In the genomic region with DNA sequence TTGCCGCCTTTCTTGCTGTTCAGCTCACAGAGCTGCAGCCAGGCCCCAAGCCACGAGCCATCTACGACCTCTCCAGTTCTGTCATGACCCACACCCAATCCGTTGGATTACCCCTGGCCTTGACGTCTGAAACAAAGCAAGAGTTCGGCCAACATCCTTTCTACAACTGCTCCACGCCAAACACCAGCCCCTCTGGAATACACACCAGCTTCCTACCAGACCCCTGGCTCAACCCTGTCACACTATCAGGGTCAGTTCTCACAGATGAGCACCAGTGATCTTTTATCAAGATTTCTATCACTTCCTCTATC, we compare ENCODE assay signal across 10 mouse cellular contexts. TPM values are rescaled to one million over a fixed set of nuclear protein-coding genes. Genes with fewer than 3 reads are reported as not detected.
DNase-seq lines count a peak whose midpoint lies in the region; ATAC-seq and TF ChIP-seq lines count a peak whose summit lies in the region.
"Had no signal": no experiment of that assay in that cellular context is flagged by ENCODE, and none has a peak within 500 bp of the region (broad histone marks: within the 10 kb centered on the region; RNA-seq: fewer than 3 reads in every experiment).

No protein-coding gene starts in this region.

- H3K9me3 ChIP-seq in neural tube, embryonic 11.5 days (ENCODE audit: control insufficient read depth, low read length): no peaks in the 10 kb centered on the region
- no peaks in the 10 kb centered on the region for H3K9me3 ChIP-seq in liver, embryonic 14.5 days (ENCODE audit: control insufficient read depth, low read length)
- H3K9me3 ChIP-seq: limb, embryonic 13.5 days had no signal

- peaks cover 4% of the 10 kb centered on the region; the same call in 1 of the 2 replicates for H3K36me3 ChIP-seq in neural tube, embryonic 11.5 days (ENCODE audit: control insufficient read depth, insufficient read depth, low read length)
- peaks cover 76% of the 10 kb centered on the region for H3K36me3 ChIP-seq in liver, embryonic 14.5 days (replicated peaks; ENCODE audit: control insufficient read depth, insufficient read depth, low read depth)

- H3K4me1 ChIP-seq in neural tube, embryonic 11.5 days (ENCODE audit: control insufficient read depth, insufficient read depth, low read length): peaks cover 15% of the 10 kb centered on the region
- peaks cover 89 to 93% of the 10 kb centered on the region in 2 experiments for H3K4me1 ChIP-seq in liver, embryonic 14.5 days (replicated peaks; ENCODE audit: control insufficient read depth in 2 of 2, insufficient read depth in 2 of 2, low read length in 1 of 2)

- H3K4me2 ChIP-seq in neural tube, embryonic 11.5 days (ENCODE audit: low read depth): no peak overlapping the region
- H3K4me2 ChIP-seq in liver, embryonic 14.5 days (ENCODE audit: low read depth): peak overlapping the region; percentile 79
- H3K4me2 ChIP-seq: limb, embryonic 13.5 days had no signal

- TF ChIP-seq EP300 in liver, embryonic 14.5 days (IDR thresholded peaks at IDR 0.05; ENCODE audit: low read depth): no peak

- peak overlapping the region; percentile 70 for H3K27ac ChIP-seq in gastrocnemius, adult 2 months
- H3K27ac ChIP-seq in neural tube, embryonic 11.5 days (ENCODE audit: low read depth, low read length): 0 out of 2 replicates have a peak overlapping the region, but pooled peaks have one; percentile 44
- peak overlapping the region; percentile 65 for H3K27ac ChIP-seq in liver, embryonic 14.5 days
- H3K27ac ChIP-seq: limb, embryonic 13.5 days had no signal

- intact Hi-C loops in gastrocnemius, adult 2 months (cut with DNase I): no loop called here

- WGBS in neural tube, embryonic 11.5 days: 70% methylated on average over 7 of the region's 7 CpGs
- WGBS in liver, embryonic 14.5 days (ENCODE audit: insufficient replicate concordance): 59% methylated on average over 7 of the region's 7 CpGs

- no peak for ATAC-seq in neural tube, embryonic 11.5 days (ENCODE audit: insufficient read depth, low FRiP score, low TSS enrichment)
- no peak for ATAC-seq in liver, embryonic 14.5 days (ENCODE audit: insufficient read depth)
- ATAC-seq: CD4-positive, CD25-positive, alpha-beta regulatory T cell, adult 4 months had no signal

- H3K4me3 ChIP-seq in gastrocnemius, adult 2 months: peak overlapping the region; percentile 15; the same call in 1 of the 2 replicates
- no peak overlapping the region for H3K4me3 ChIP-seq in neural tube, embryonic 11.5 days (ENCODE audit: low read depth, low read length)
- H3K4me3 ChIP-seq in liver, embryonic 14.5 days (ENCODE audit: insufficient read depth in 1 of 2, low read depth in 2 of 2, low read length in 2 of 2): peak overlapping the region in 1 of 2 experiments; percentile 14; a peak in 2 of 4 replicates
- H3K4me3 ChIP-seq: limb, embryonic 13.5 days had no signal

- no peak for TF ChIP-seq CTCF in gastrocnemius, adult 2 months (IDR thresholded peaks at IDR 0.05)
- TF ChIP-seq CTCF in liver, embryonic 14.5 days (IDR thresholded peaks at IDR 0.05; ENCODE audit: low read depth): no peak

- H3K27me3 ChIP-seq in neural tube, embryonic 11.5 days (ENCODE audit: control insufficient read depth, insufficient read depth, low read length): no peaks in the 10 kb centered on the region
- H3K27me3 ChIP-seq in liver, embryonic 14.5 days (ENCODE audit: control insufficient read depth, insufficient read depth, low read length): no peaks in the 10 kb centered on the region
- H3K27me3 ChIP-seq: limb, embryonic 13.5 days had no signal

- peak overlapping the region; percentile 26; the same call in 1 of the 2 replicates for H3K9ac ChIP-seq in neural tube, embryonic 11.5 days (ENCODE audit: low read length)
- no peak overlapping the region for H3K9ac ChIP-seq in liver, embryonic 14.5 days (replicated peaks)
- H3K9ac ChIP-seq: limb, embryonic 13.5 days had no signal

- DNase-seq in gastrocnemius, adult 2 months: peak; percentile 48
- no peak for DNase-seq in gastrocnemius, postnatal 4 days (ENCODE audit: low spot score in 2 of 2)
- DNase-seq in neural tube, embryonic 11.5 days (ENCODE audit: low spot score): no peak
- no peak for DNase-seq in neural tube, embryonic 10.5 days (ENCODE audit: extremely low spot score, low spot score)
- DNase-seq in liver, embryonic 14.5 days (ENCODE audit: low read depth in 3 of 3, low spot score in 3 of 3): no peak
- no peak for DNase-seq in thymus, postnatal 25 days
- no peak for DNase-seq in T-cell, adult 2 months (ENCODE audit: low spot score)
- DNase-seq in frontal cortex, postnatal 14 days (ENCODE audit: low spot score in 2 of 2): no peak

RNA-seq across cellular contexts. Expression of a gene that starts 14.1 kb away (rescaled TPM):
- total RNA-seq in gastrocnemius, adult 2 months (2021): 10 to 100 TPM; 29.4 to 40.8 TPM
- total RNA-seq in gastrocnemius, postnatal 4 days (2021): 10 to 100 TPM; 27.0 to 29.6 TPM
- 14.5 and 15.9 TPM in 2 replicates for polyA plus RNA-seq in neural tube, embryonic 11.5 days (2014; fragmentation: Nextera tagmentation; extraction: Ambion mirVana)
- polyA plus RNA-seq in liver, embryonic 14.5 days (2012; rRNA removed): 327 and 335 TPM in 2 replicates
- polyA plus RNA-seq in liver, embryonic 14.5 days (2014; fragmentation: Nextera tagmentation; extraction: Ambion mirVana): 285 and 306 TPM in 2 replicates

RNA-seq across cellular contexts. Expression of a gene that starts 40.3 kb away (rescaled TPM):
- total RNA-seq in gastrocnemius, adult 2 months (2021): 10 to 100 TPM in 1 of 2 experiments, 1 to 10 TPM in 1; 9.7 to 11.1 TPM
- 10 to 100 TPM; 20.9 to 22.0 TPM for total RNA-seq in gastrocnemius, postnatal 4 days (2021)
- polyA plus RNA-seq in neural tube, embryonic 11.5 days (2014; fragmentation: Nextera tagmentation; extraction: Ambion mirVana): 11.7 and 12.0 TPM in 2 replicates
- polyA plus RNA-seq in liver, embryonic 14.5 days (2012; rRNA removed): 3.3 and 4.0 TPM in 2 replicates
- 3.6 TPM in 2 replicates for polyA plus RNA-seq in liver, embryonic 14.5 days (2014; fragmentation: Nextera tagmentation; extraction: Ambion mirVana)
